Mouse (Mus musculus): Measurements from ENCODE around the gene Creb5.

Creb5 gene

DNA sequence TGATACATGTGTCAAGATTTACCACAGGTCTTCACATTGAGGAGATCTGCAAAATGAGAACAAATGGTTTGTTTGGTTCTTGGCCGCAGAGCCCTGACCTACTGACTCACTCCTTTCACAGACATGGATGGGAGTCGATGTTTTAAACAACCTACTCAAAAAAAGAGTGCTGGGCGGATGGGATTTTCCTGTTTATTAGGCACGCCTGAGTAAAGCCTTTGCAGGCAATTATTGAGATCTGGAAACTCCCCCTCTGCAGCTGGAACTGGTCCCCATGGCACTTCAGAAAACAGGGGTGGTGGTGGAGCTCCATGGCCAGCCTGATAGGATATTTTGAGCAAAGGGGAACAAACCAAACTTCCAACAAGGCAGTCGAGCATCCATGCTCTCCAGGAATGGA, 258.9 kb downstream of the Creb5 start:
- peak; percentile 26 for DNase-seq (ENCODE audit: low spot score)

DNA sequence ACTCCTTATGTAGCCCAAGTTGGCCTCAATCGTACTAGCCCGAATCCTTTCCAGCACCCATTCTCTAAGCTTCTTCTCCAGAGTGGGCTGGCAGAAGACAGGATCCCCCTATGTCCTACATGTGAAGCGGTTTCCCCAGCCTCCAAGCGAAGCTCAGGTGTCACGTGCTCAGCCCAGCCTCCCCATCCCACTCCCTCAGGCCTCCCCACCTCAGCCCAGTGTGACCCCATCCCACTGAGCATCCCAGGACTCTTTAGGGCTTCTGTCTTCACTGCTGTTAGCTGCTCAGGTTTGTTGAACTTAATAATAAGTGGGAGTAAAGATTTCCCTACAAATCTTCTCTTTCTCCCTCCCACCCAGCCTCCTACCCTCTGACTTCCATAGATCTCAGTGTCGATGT, 261.2 kb downstream of the Creb5 start:
- DNase-seq (ENCODE audit: low spot score): no peak

GRCm38 (mm10) chr6:53549409-53549808, 262.3 kb downstream of the Creb5 start:
- DNase-seq (ENCODE audit: low spot score): no peak

DNA sequence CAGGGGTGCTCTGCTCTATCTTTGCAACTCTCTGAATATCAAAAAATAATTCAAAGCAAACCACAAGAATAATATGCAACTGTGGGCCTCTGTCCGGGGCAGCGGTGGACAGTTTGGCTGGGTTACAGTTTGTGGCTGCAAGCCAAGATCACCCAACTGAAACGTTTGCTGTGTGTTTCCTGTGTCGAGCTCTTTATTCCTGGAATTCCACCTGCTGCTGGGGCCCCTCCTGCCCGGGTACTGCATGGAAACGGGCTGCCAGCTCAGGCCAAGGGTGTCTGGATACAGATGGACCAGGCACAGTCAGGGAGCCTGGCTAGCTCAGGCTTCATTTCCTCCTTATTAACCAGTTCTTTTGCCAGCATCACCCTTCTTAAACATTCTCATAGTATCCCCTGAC, 269.0 kb downstream of the Creb5 start:
- DNase-seq (ENCODE audit: low spot score): no peak

DNA sequence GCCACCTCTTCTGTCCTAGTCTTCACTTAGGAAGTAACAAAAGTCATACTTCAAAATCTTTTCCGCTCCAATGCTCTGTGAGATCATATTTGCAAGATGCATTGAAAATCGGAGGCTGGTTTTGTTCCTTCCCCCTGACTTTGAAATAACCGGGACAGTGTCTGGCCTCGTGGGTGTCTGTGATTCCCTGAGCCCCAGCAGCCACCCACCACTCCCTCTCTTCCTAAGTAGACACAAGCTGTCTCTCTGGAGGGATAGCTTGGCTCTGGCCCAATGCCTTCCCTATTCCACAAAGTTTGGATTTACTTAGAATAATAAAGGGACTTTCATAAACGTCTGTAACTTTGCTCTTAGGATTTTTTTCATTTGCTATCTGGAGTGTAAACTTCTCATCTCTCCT, 273.9 kb downstream of the Creb5 start:
- DNase-seq (ENCODE audit: low spot score): no peak

- DNase-seq (ENCODE audit: low spot score): no peak
Observed at GRCm38 (mm10) chr6:53562586-53562985, 275.5 kb downstream of the Creb5 start.

DNA sequence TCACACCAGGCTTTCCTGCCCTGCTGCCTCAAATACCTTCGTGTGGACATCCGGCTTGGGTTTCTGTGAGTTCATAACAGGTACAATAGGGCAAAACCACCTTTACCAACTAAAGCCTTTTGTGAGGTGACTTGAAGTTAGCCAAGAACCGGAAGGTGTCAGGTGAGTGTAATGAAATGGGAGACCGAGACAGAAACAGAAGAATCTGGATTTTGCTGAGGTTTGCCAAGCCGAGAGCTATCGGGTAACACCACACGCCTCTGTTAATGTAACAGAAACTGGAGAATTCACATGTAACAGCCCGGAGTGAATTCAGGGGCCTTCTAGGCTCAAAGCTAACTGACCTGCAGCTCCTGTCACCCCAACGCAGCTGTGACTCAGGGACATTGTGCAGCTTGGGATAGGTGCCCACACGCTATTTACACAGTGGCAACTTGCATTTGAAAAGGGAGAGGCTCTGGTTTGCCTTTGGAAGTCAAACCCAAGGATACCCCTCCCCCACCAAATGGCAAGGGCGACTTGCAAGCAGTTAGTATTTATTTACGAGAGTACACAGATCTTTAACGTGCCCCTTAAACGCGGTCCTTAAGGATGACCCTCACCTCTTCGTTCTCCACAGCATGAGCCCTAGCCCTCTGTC, 276.6 kb downstream of the Creb5 start:
- DNase-seq (ENCODE audit: low spot score): no peak

DNA sequence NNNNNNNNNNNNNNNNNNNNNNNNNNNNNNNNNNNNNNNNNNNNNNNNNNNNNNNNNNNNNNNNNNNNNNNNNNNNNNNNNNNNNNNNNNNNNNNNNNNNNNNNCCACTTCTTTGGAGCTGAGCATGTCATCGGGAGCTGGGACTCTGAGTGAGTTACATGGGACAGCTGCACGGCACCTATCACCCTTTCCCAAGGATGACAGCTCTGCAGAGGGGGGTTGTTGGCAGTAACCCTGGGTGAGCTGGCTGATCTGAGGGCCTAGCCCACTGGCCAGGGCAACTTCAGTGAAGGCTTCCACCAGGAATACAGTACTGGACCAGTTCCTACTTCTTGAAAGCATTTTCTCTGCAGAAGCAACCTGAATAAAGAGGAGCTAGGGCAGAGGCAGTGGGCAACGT, 282.4 kb downstream of the Creb5 start:
- no peak for DNase-seq (ENCODE audit: low spot score)

GRCm38 (mm10) chr6:53570906-53571305, 283.8 kb downstream of the Creb5 start:
- DNase-seq (ENCODE audit: low spot score): no peak

DNA sequence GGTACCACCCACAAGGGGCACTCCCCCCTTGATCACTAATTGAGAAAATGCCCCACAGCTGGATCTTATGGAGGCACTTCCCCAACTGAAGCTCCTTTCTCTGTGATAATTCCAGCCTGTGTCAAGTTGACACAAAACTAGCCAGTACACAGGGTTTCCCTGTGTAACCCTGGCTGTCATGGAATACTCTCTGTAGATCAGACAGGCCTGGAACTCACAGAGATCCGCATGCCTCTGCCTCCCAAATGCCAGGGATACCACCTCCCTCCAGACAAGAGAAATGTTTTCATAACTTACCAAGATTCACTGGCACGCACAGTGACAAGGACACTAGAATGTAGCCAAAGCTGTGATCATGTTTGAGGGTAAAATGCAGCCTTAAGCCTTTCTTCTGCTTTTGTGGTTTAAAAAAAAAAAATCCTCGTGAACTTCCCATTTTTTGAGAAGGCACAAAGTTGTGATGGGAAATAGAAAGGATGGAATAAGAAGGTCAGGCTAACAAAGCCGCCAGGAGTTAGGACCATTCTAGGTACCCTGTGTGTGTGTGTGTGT, 284.6 kb downstream of the Creb5 start:
- DNase-seq (ENCODE audit: low spot score): no peak

- no peak for DNase-seq (ENCODE audit: low spot score)
Observed at GRCm38 (mm10) chr6:53572456-53572855, 285.4 kb downstream of the Creb5 start.

DNA sequence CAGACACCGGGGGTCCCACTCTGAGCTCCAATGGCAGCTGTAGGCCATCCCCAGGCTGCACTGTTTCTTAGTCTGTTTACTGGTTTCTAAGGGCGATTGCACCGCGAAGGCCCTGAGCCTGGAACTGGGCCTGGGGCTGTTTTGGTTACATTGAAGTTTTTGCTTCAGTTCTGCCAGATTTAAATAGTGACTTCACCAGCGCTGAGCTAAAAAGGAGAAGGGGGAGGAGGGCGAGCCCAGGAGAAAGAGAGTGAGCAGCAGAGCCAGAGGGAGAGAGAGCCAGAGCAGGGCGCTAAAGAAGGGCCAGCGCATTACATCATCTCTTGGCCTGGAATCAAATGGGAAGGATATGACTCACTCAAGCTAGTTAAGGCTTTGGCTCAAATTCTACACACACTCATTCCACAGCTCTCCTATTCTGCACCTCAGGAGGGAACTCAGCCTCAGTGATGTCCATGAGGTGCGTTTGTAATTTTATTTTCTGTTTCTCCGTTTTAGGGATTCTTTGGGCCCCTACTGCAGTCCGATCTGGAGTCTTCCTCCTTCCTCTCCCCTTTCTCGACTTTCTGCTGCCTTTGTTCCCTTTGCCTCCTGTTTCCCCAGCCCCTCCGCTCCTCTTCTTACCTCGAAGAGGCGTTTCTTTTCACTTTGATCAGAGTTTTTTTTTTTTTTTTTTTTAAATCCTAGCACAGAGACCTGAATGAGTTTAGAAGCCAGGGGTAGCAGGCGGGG, 286.1 kb downstream of the Creb5 start:
- peak; percentile 60 for DNase-seq (ENCODE audit: low spot score)

- DNase-seq (ENCODE audit: low spot score): no peak
Observed at GRCm38 (mm10) chr6:53573711-53574065, 286.6 kb downstream of the Creb5 start.

GRCm38 (mm10) chr6:53574097-53574496, 287.0 kb downstream of the Creb5 start:
- DNase-seq (ENCODE audit: low spot score): no peak

GRCm38 (mm10) chr6:53575191-53575590, 288.1 kb downstream of the Creb5 start:
- DNase-seq (ENCODE audit: low spot score): no peak

- no peak for DNase-seq (ENCODE audit: low spot score)
Observed at GRCm38 (mm10) chr6:53575836-53576235, 288.8 kb downstream of the Creb5 start.

- no peak for DNase-seq (ENCODE audit: low spot score)
Observed at GRCm38 (mm10) chr6:53576841-53577240, 289.8 kb downstream of the Creb5 start.

GRCm38 (mm10) chr6:53577776-53578175, 290.7 kb downstream of the Creb5 start:
- DNase-seq (ENCODE audit: low spot score): no peak

- DNase-seq (ENCODE audit: low spot score): no peak
Observed at GRCm38 (mm10) chr6:53580346-53580745, 293.3 kb downstream of the Creb5 start.

GRCm38 (mm10) chr6:53583234-53583875, 296.3 kb downstream of the Creb5 start:
- no peak for DNase-seq (ENCODE audit: low spot score)

DNA sequence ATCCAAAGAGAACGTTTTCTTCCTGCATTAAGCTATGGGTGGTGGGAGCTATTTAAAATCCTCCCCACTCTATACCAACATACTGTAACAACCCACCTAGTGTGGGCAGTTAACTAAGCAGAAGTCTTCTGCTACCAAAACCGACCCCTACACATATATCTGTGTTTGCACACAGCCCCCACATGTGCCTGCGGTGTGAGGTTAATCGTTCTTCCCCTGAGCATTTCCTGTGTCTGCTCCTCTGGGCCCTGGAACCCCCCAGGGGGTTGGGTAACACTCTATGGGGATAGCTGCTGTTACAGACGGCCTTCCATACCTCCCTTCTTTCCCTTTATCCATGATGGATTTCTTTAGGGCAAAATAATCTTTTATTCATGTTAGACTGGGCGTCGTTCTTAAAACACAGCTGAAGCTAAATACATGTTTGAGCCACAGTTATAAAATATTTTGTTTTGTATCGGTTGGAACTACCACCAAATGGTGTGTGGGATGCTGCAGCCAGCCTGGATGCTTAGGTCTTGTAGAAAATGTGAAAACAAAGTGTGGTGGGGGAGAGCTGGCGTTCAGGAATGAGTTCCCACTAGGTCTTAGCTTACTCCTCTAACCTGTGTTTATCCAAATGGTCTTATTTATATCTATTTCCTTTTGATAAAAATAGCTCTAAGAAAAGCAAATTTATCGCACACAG, 297.8 kb downstream of the Creb5 start:
- DNase-seq (ENCODE audit: low spot score): no peak

DNA sequence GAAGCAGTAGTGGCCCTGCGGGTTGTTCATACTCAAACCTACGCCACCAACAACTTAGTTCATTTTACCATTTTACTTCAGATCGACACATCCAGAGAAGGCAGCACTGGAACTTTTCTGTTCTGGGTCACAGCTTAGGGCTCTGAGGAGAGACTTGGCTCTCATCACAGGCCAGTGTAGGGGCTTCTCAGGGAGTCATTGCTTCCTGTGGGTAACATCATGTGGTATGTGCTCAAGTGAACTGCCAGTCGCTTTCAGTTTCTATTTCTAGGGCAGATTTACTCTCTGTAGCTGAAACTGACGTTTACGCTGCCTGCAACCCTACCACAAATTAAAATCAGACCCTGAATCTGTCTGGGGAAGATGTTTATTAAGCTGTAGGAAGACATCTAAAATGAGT, 302.7 kb downstream of the Creb5 start:
- DNase-seq (ENCODE audit: low spot score): no peak

GRCm38 (mm10) chr6:53592230-53592629, 305.2 kb downstream of the Creb5 start:
- DNase-seq (ENCODE audit: low spot score): no peak
